Mouse (Mus musculus): ENCODE measurements around the gene Pmel.

- no peak for TF ChIP-seq CTCF (IDR thresholded peaks at IDR 0.05; ENCODE audit: low read depth, low read length)
- TF ChIP-seq POLR2A (IDR thresholded peaks at IDR 0.05; ENCODE audit: borderline replicate concordance, low read depth, low read length), result no peak
These were observed 38.6 kb downstream of the Pmel start for GRCm38 (mm10) chr10:128742616-128743015.
